Mouse (Mus musculus): ENCODE measurements around the gene Fam174b. TPM values are rescaled to one million over a fixed set of nuclear protein-coding genes. Genes with fewer than 3 reads are reported as not detected.

The Fam174b gene
- polyA plus RNA-seq, 1 experiment from 2014 or later = 24.3 TPM

- no peaks in the 10 kb centered on the region for H3K36me3 ChIP-seq (ENCODE audit: control insufficient read depth, insufficient read depth, low read length)
- no peaks in the 10 kb centered on the region for H3K9me3 ChIP-seq (ENCODE audit: control insufficient read depth, low read length)
- H3K27ac ChIP-seq (ENCODE audit: low read depth, low read length) = no peak overlapping the region
- no peak overlapping the region for H3K4me2 ChIP-seq (ENCODE audit: low read depth)
- H3K4me3 ChIP-seq (ENCODE audit: low read depth, low read length) = no peak overlapping the region
- H3K4me1 ChIP-seq (ENCODE audit: control insufficient read depth, insufficient read depth, low read length) = no peaks in the 10 kb centered on the region
- WGBS = 85% methylated on average over 7 of the region's 7 CpGs
- ATAC-seq (ENCODE audit: insufficient read depth, low FRiP score, low TSS enrichment) (no peak), DNase-seq (ENCODE audit: low spot score) (no peak)
- no peak overlapping the region for H3K9ac ChIP-seq (ENCODE audit: low read length)
- H3K27me3 ChIP-seq (ENCODE audit: control insufficient read depth, insufficient read depth, low read length) = no peaks in the 10 kb centered on the region
These were observed 74.4 kb downstream of the Fam174b start for GRCm38 (mm10) chr7:73814454-73814853.

- Histone ChIP-seq H3K27me3 (ENCODE audit: control insufficient read depth, insufficient read depth, low read length) (no peaks in the 10 kb centered on the region), H3K9ac (ENCODE audit: low read length) (no peak overlapping the region), H3K27ac (ENCODE audit: low read depth, low read length) (no peak overlapping the region), H3K36me3 (ENCODE audit: control insufficient read depth, insufficient read depth, low read length) (no peaks in the 10 kb centered on the region), H3K4me3 (ENCODE audit: low read depth, low read length) (no peak overlapping the region), H3K4me1 (ENCODE audit: control insufficient read depth, insufficient read depth, low read length) (no peaks in the 10 kb centered on the region), H3K9me3 (ENCODE audit: control insufficient read depth, low read length) (no peaks in the 10 kb centered on the region), H3K4me2 (ENCODE audit: low read depth) (no peak overlapping the region)
- no peak for ATAC-seq (ENCODE audit: insufficient read depth, low FRiP score, low TSS enrichment)
- WGBS = 81% methylated on average over 8 of the region's 8 CpGs
- no peak for DNase-seq (ENCODE audit: low spot score)
These were observed 76.3 kb downstream of the Fam174b start for GRCm38 (mm10) chr7:73816255-73816996.

DNA sequence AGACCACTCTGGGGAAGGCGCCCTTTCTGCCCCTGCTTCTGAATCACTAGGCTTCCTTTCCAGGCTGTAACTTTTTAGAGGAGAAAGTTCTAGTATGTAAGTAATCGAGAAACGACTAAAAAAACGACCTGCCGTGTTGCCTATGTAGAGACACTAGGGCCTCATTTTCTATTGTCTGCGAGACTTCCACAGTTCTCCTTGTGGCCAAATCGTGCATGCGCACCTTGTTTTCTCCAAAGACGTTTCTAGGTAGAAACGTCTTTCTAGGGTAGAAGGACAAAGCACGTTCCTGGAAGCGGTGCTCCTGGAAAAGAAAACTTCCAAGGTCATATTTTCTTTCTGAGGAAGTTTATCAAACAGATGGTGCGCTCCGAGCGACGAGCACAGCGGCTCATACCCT lies 79.3 kb downstream of the Fam174b start:
- H3K4me2 ChIP-seq (ENCODE audit: low read depth) = no peak overlapping the region
- no peaks in the 10 kb centered on the region for H3K9me3 ChIP-seq (ENCODE audit: control insufficient read depth, low read length)
- H3K4me3 ChIP-seq (ENCODE audit: low read depth, low read length) = no peak overlapping the region
- H3K36me3 ChIP-seq (ENCODE audit: control insufficient read depth, insufficient read depth, low read length) = no peaks in the 10 kb centered on the region
- H3K27me3 ChIP-seq (ENCODE audit: control insufficient read depth, insufficient read depth, low read length) = no peaks in the 10 kb centered on the region
- H3K9ac ChIP-seq (ENCODE audit: low read length) = no peak overlapping the region
- ATAC-seq (ENCODE audit: insufficient read depth, low FRiP score, low TSS enrichment) (no peak), DNase-seq (ENCODE audit: low spot score) (no peak)
- WGBS = 80% methylated on average over 17 of the region's 17 CpGs
- no peak overlapping the region for H3K27ac ChIP-seq (ENCODE audit: low read depth, low read length)
- no peaks in the 10 kb centered on the region for H3K4me1 ChIP-seq (ENCODE audit: control insufficient read depth, insufficient read depth, low read length)

Small RNAs within 50 kb of the gene (microRNA-seq; reads per million reads assigned to microRNA genes)
- gene Mir7234 = not detected

Other genes starting within 250 kb of the Fam174b start
- gene Chd2, start 198.5 kb upstream of the Fam174b start, polyA plus RNA-seq (2014; fragmentation: Nextera tagmentation; extraction: Ambion mirVana) = 43.7 and 44.7 TPM in 2 replicates